Mouse (Mus musculus) splenic B cell, adult 2 months (primary cell): ENCODE measurements around the gene Rcor1.

Experiments
- DNase-seq: peaks from one replicate; pipeline ENCODE4 v3.0.0-alpha.2; 2011; ENCODE audit warnings: low read depth, low spot score
- H3K27me3 ChIP-seq: 2 replicates; pipeline ENCODE4 v1.6.1; 2012; ENCODE audit warnings: mild to moderate bottlenecking, low read length, moderate library complexity, mixed read lengths; ENCODE audit not compliant: control insufficient read depth, poor library complexity, insufficient read depth, severe bottlenecking
- H3K36me3 ChIP-seq: 2 replicates; pipeline ENCODE4 v1.6.1; 2012; ENCODE audit warnings: mild to moderate bottlenecking, low read length, moderate library complexity, mixed read lengths; ENCODE audit not compliant: control insufficient read depth, poor library complexity, insufficient read depth, severe bottlenecking

The Rcor1 gene

GRCm38 (mm10) chr12:111145269-111145668 lies 106.1 kb downstream of the Rcor1 start:
- Histone ChIP-seq H3K36me3 (no peaks in the 10 kb centered on the region), H3K27me3 (no peaks in the 10 kb centered on the region)
- no peak for DNase-seq

GRCm38 (mm10) chr12:111149495-111150235 lies 110.5 kb downstream of the Rcor1 start:
- no peaks in the 10 kb centered on the region for H3K36me3 ChIP-seq
- peak; percentile 23 for DNase-seq
- H3K27me3 ChIP-seq, result no peaks in the 10 kb centered on the region

GRCm38 (mm10) chr12:111150236-111150596 lies 111.1 kb downstream of the Rcor1 start:
- DNase-seq, result peak; percentile 68
- no peaks in the 10 kb centered on the region for H3K36me3 ChIP-seq
- H3K27me3 ChIP-seq, result no peaks in the 10 kb centered on the region

- no peak for DNase-seq
- H3K27me3 ChIP-seq, result no peaks in the 10 kb centered on the region
- H3K36me3 ChIP-seq, result no peaks in the 10 kb centered on the region
These were observed 112.4 kb downstream of the Rcor1 start for GRCm38 (mm10) chr12:111151422-111152156.

- no peaks in the 10 kb centered on the region for H3K36me3 ChIP-seq
- no peaks in the 10 kb centered on the region for H3K27me3 ChIP-seq
- DNase-seq, result no peak
These were observed 113.4 kb downstream of the Rcor1 start for GRCm38 (mm10) chr12:111152579-111152978.

- DNase-seq, result no peak
- Histone ChIP-seq H3K27me3 (no peaks in the 10 kb centered on the region), H3K36me3 (no peaks in the 10 kb centered on the region)
These were observed 114.0 kb downstream of the Rcor1 start for GRCm38 (mm10) chr12:111152981-111153710.

GRCm38 (mm10) chr12:111153946-111154345 lies 114.8 kb downstream of the Rcor1 start:
- H3K36me3 ChIP-seq, result no peaks in the 10 kb centered on the region
- no peak for DNase-seq
- no peaks in the 10 kb centered on the region for H3K27me3 ChIP-seq

- DNase-seq, result no peak
These were observed 115.5 kb downstream of the Rcor1 start for GRCm38 (mm10) chr12:111154641-111155040.

GRCm38 (mm10) chr12:111155756-111156155 lies 116.6 kb downstream of the Rcor1 start:
- Histone ChIP-seq H3K36me3 (no peaks in the 10 kb centered on the region), H3K27me3 (no peaks in the 10 kb centered on the region)
- no peak for DNase-seq

More at GRCm38 (mm10) chr12:111154641-111155040, 115.5 kb downstream of the Rcor1 start:
- Histone ChIP-seq H3K36me3 (no peaks in the 10 kb centered on the region), H3K27me3 (no peaks in the 10 kb centered on the region)

GRCm38 (mm10) chr12:111159659-111160428 lies 120.7 kb downstream of the Rcor1 start:
- Histone ChIP-seq H3K27me3 (no peaks in the 10 kb centered on the region), H3K36me3 (no peaks in the 10 kb centered on the region)
- peak; percentile 98 for DNase-seq

- DNase-seq, result no peak
- Histone ChIP-seq H3K27me3 (no peaks in the 10 kb centered on the region), H3K36me3 (no peaks in the 10 kb centered on the region)
These were observed 121.7 kb downstream of the Rcor1 start for GRCm38 (mm10) chr12:111160871-111161270.

GRCm38 (mm10) chr12:111161943-111162311 lies 122.8 kb downstream of the Rcor1 start:
- no peak for DNase-seq
- Histone ChIP-seq H3K27me3 (no peaks in the 10 kb centered on the region), H3K36me3 (no peaks in the 10 kb centered on the region)

- Histone ChIP-seq H3K36me3 (no peaks in the 10 kb centered on the region), H3K27me3 (no peaks in the 10 kb centered on the region)
- no peak for DNase-seq
These were observed 123.3 kb downstream of the Rcor1 start for GRCm38 (mm10) chr12:111162312-111163061.

GRCm38 (mm10) chr12:111164310-111164751 lies 125.2 kb downstream of the Rcor1 start:
- Histone ChIP-seq H3K27me3 (no peaks in the 10 kb centered on the region), H3K36me3 (no peaks in the 10 kb centered on the region)
- peak; percentile 93 for DNase-seq
